Mouse (Mus musculus): Measurements from ENCODE around the gene 2210016L21Rik. TPM values are rescaled to one million over a fixed set of nuclear protein-coding genes. Genes with fewer than 3 reads are reported as not detected.

2210016L21Rik gene
- 12.3 and 14.7 TPM in 2 replicates for total RNA-seq (2023)

DNA sequence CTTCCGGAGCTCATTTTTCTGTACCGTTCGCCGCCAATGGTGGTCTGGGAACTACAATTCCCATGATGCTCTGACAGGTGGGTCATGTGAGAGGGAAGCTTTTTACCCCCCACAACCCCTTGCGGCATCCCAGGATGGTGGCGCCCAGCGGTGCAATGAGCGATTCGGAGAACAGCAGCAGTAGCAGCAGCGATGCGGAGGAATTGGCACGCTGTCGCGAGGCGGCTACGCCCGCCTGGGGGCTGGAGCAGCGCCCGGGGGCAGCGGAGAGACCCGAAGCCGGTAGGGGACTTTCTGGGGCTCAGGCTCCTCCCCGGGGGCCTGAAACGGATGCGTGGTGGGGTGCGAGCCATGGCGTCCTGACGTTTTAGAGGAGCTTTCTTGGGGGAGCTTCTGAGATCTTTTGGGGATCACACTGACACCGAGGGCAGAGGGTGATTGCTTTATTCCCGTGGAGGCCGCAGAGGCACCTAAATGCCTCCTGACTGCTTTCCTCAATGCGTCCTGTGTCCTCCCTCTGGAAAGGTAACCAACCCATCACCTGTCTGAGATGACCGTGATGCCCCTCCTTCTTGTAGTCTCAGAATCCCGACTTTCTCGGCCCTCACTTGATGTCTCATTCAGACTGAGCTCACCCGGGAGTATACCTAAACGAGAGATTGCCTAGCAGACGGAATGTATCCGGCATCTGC, at the start of gene 2210016L21Rik:
TSS of gene 2210016L21Rik (plus strand) at position 85 of the 692 bp plus-strand sequence.

GRCm38 (mm10) chr5:114896688-114897373, 45.1 kb upstream of the 2210016L21Rik start, which contains the start of gene Oasl2:
Oasl2 (plus strand) TSS chr5:114896936.

GRCm38 (mm10) chr5:114922998-114923473, 18.9 kb upstream of the 2210016L21Rik start, which contains the start of gene Oasl1:
Oasl1 (plus strand) TSS chr5:114923240.

DNA sequence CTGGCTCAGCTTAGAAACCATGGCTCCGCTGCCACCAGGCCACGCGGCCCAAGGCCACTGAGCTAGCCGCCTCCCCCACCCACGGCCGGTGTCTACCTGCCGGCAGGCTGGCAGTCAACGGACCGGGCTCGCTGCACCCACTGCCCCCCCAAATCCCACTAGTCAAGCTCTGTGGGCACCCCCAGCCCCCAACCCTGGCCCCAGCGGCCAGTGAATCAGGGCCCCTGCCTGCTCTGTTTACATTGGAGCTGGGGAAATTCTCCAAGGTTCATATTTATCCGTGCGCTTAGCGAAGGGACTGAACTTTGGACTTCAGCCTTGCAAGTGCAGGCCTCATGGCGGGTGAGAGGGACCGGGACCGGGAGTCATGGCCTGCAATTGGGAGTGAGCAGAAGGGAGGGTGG, 28.9 kb downstream of the 2210016L21Rik start, which contains the start of gene Hnf1a:
TSS of gene Hnf1a (minus strand) at position 271 of the 404 bp plus-strand sequence.

Other genes with a start within 250 kb of the 2210016L21Rik start
- gene Tchp, start 234.4 kb upstream of the 2210016L21Rik start, total RNA-seq (2023): 5.5 and 7.7 TPM in 2 replicates
- 232 and 290 TPM in 2 replicates for gene Ankrd13a, start 167.5 kb upstream of the 2210016L21Rik start, total RNA-seq (2023)
- 140 and 161 TPM in 2 replicates for gene Git2, start 166.6 kb upstream of the 2210016L21Rik start, total RNA-seq (2023)
- gene 1500011B03Rik, start 118.7 kb upstream of the 2210016L21Rik start, total RNA-seq (2023): 36.1 and 36.4 TPM in 2 replicates
- gene 4930519G04Rik, start 88.5 kb upstream of the 2210016L21Rik start, total RNA-seq (2023): 0.18 TPM in 1 of 2 replicates, not detected in the other
- gene Gm9936, start 83.5 kb upstream of the 2210016L21Rik start, total RNA-seq (2023): not detected in 2 replicates
- 10.1 and 18.6 TPM in 2 replicates for gene Oasl2, start 45.2 kb upstream of the 2210016L21Rik start, total RNA-seq (2023)
- 14.3 and 28.8 TPM in 2 replicates for gene Oasl1, start 18.9 kb upstream of the 2210016L21Rik start, total RNA-seq (2023)
- gene Hnf1a, start 28.9 kb downstream of the 2210016L21Rik start, total RNA-seq (2023): not detected in 2 replicates
- gene Sppl3, start 69.0 kb downstream of the 2210016L21Rik start, total RNA-seq (2023): 39.4 and 49.7 TPM in 2 replicates
- gene Gm10401, start 156.1 kb downstream of the 2210016L21Rik start, total RNA-seq (2023): not detected in 2 replicates
- 15.0 and 18.2 TPM in 2 replicates for gene Acads, start 177.2 kb downstream of the 2210016L21Rik start, total RNA-seq (2023)
- 20.1 and 22.8 TPM in 2 replicates for gene Unc119b, start 192.8 kb downstream of the 2210016L21Rik start, total RNA-seq (2023)
- 109 and 155 TPM in 2 replicates for gene Mlec, start 216.0 kb downstream of the 2210016L21Rik start, total RNA-seq (2023)

All from neutrophil, adult 65 days (primary cell).